Mouse (Mus musculus): ENCODE measurements around the gene Zfp658. TPM values are rescaled to one million over a fixed set of nuclear protein-coding genes. Genes with fewer than 3 reads are reported as not detected.

The Zfp658 gene
- polyA plus RNA-seq, 1 experiment from 2014 or later = 6.1 TPM

- Histone ChIP-seq H3K27ac (no peak overlapping the region), H3K4me1 (replicated peaks) (peaks cover 9% of the 10 kb centered on the region), H3K4me3 (peak overlapping the region; percentile 64), H3K27me3 (ENCODE audit: insufficient read depth, poor library complexity, severe bottlenecking) (no peaks in the 10 kb centered on the region), H3K36me3 (no peaks in the 10 kb centered on the region), H3K9me3 (no peaks in the 10 kb centered on the region)
- WGBS = 46% methylated on average over 5 of the region's 5 CpGs
- no peak for DNase-seq (ENCODE audit: low spot score)
Measured at GRCm38 (mm10) chr7:43607743-43608287, 45.8 kb downstream of the Zfp658 start.

GRCm38 (mm10) chr7:43608316-43608824, 46.3 kb downstream of the Zfp658 start:
- H3K4me3 ChIP-seq = no peak overlapping the region
- H3K27me3 ChIP-seq (ENCODE audit: insufficient read depth, poor library complexity, severe bottlenecking) = no peaks in the 10 kb centered on the region
- 81% methylated on average over 7 of the region's 7 CpGs for WGBS
- no peak overlapping the region for H3K27ac ChIP-seq
- no peaks in the 10 kb centered on the region for H3K36me3 ChIP-seq
- peaks cover 9% of the 10 kb centered on the region for H3K4me1 ChIP-seq (replicated peaks)
- no peaks in the 10 kb centered on the region for H3K9me3 ChIP-seq
- no peak for DNase-seq (ENCODE audit: low spot score)

GRCm38 (mm10) chr7:43613816-43614551, 51.9 kb downstream of the Zfp658 start:
- Histone ChIP-seq H3K4me3 (no peak overlapping the region), H3K36me3 (no peaks in the 10 kb centered on the region), H3K9me3 (no peaks in the 10 kb centered on the region), H3K27ac (no peak overlapping the region), H3K27me3 (ENCODE audit: insufficient read depth, poor library complexity, severe bottlenecking) (no peaks in the 10 kb centered on the region), H3K4me1 (replicated peaks) (no peaks in the 10 kb centered on the region)
- no peak for DNase-seq (ENCODE audit: low spot score)
- WGBS = 88% methylated on average over 14 of the region's 14 CpGs

GRCm38 (mm10) chr7:43622927-43623326, 60.9 kb downstream of the Zfp658 start:
- DNase-seq (ENCODE audit: low spot score) = no peak
- no peaks in the 10 kb centered on the region for H3K9me3 ChIP-seq
- 80% methylated on average over 7 of the region's 7 CpGs for WGBS
- H3K36me3 ChIP-seq = no peaks in the 10 kb centered on the region
- no peak overlapping the region for H3K4me3 ChIP-seq
- H3K4me1 ChIP-seq (replicated peaks) = peaks cover 8% of the 10 kb centered on the region
- H3K27ac ChIP-seq = no peak overlapping the region
- no peaks in the 10 kb centered on the region for H3K27me3 ChIP-seq (ENCODE audit: insufficient read depth, poor library complexity, severe bottlenecking)

GRCm38 (mm10) chr7:43623819-43624218, 61.8 kb downstream of the Zfp658 start:
- 18% methylated on average over 10 of the region's 10 CpGs for WGBS
- H3K36me3 ChIP-seq = no peaks in the 10 kb centered on the region
- H3K4me3 ChIP-seq = no peak overlapping the region

More at GRCm38 (mm10) chr7:43623819-43624218, 61.8 kb downstream of the Zfp658 start:
- DNase-seq (ENCODE audit: low spot score) = peak; percentile 19
- no peaks in the 10 kb centered on the region for H3K9me3 ChIP-seq
- peaks cover 8% of the 10 kb centered on the region for H3K4me1 ChIP-seq (replicated peaks)
- no peak overlapping the region for H3K27ac ChIP-seq
- no peaks in the 10 kb centered on the region for H3K27me3 ChIP-seq (ENCODE audit: insufficient read depth, poor library complexity, severe bottlenecking)

Other genes starting within 250 kb of the Zfp658 start
- 7.8 and 9.8 TPM in 2 replicates for gene Zfp715, start 249.0 kb upstream of the Zfp658 start, polyA plus RNA-seq (2016; fragmentation: Nextera tagmentation; extraction: Ambion mirVana)
- gene Siglecf, start 210.9 kb upstream of the Zfp658 start, polyA plus RNA-seq (2016; fragmentation: Nextera tagmentation; extraction: Ambion mirVana) = 0.27 and 0.30 TPM in 2 replicates
- 0.14 and 0.17 TPM in 2 replicates for gene Siglecg, start 154.1 kb upstream of the Zfp658 start, polyA plus RNA-seq (2016; fragmentation: Nextera tagmentation; extraction: Ambion mirVana)
- gene Lim2, start 134.6 kb upstream of the Zfp658 start, polyA plus RNA-seq (2016; fragmentation: Nextera tagmentation; extraction: Ambion mirVana) = not detected in 2 replicates
- not detected in 2 replicates for gene Nkg7, start 125.2 kb upstream of the Zfp658 start, polyA plus RNA-seq (2016; fragmentation: Nextera tagmentation; extraction: Ambion mirVana)
- gene Cldnd2, start 121.5 kb upstream of the Zfp658 start, polyA plus RNA-seq (2016; fragmentation: Nextera tagmentation; extraction: Ambion mirVana) = not detected in 2 replicates
- 226 and 249 TPM in 2 replicates for gene Etfb, start 118.2 kb upstream of the Zfp658 start, polyA plus RNA-seq (2016; fragmentation: Nextera tagmentation; extraction: Ambion mirVana)
- gene Gm45233, start 118.1 kb upstream of the Zfp658 start, polyA plus RNA-seq (2016; fragmentation: Nextera tagmentation; extraction: Ambion mirVana) = 0.47 and 0.51 TPM in 2 replicates
- 1.5 and 3.8 TPM in 2 replicates for gene Vsig10l, start 99.1 kb upstream of the Zfp658 start, polyA plus RNA-seq (2016; fragmentation: Nextera tagmentation; extraction: Ambion mirVana)
- 0.80 and 2.2 TPM in 2 replicates for gene Iglon5, start 72.2 kb upstream of the Zfp658 start, polyA plus RNA-seq (2016; fragmentation: Nextera tagmentation; extraction: Ambion mirVana)
- gene 4931406B18Rik, start 56.3 kb upstream of the Zfp658 start, polyA plus RNA-seq (2016; fragmentation: Nextera tagmentation; extraction: Ambion mirVana) = not detected in 2 replicates
- 0.61 and 1.2 TPM in 2 replicates for gene Cd33, start 17.8 kb upstream of the Zfp658 start, polyA plus RNA-seq (2016; fragmentation: Nextera tagmentation; extraction: Ambion mirVana)
- 12.7 and 15.7 TPM in 2 replicates for gene Zfp719, start 17.4 kb downstream of the Zfp658 start, polyA plus RNA-seq (2016; fragmentation: Nextera tagmentation; extraction: Ambion mirVana)
- 0.76 and 1.1 TPM in 2 replicates for gene Zfp819, start 44.9 kb downstream of the Zfp658 start, polyA plus RNA-seq (2016; fragmentation: Nextera tagmentation; extraction: Ambion mirVana)
- gene Ceacam18, start 72.5 kb downstream of the Zfp658 start, polyA plus RNA-seq (2016; fragmentation: Nextera tagmentation; extraction: Ambion mirVana) = not detected in 2 replicates
- 0.36 and 0.52 TPM in 2 replicates for gene Siglece, start 97.9 kb downstream of the Zfp658 start, polyA plus RNA-seq (2016; fragmentation: Nextera tagmentation; extraction: Ambion mirVana)
- 17.5 and 19.1 TPM in 2 replicates for gene Ctu1, start 109.8 kb downstream of the Zfp658 start, polyA plus RNA-seq (2016; fragmentation: Nextera tagmentation; extraction: Ambion mirVana)
- not detected in 2 replicates for gene Klk14, start 128.2 kb downstream of the Zfp658 start, polyA plus RNA-seq (2016; fragmentation: Nextera tagmentation; extraction: Ambion mirVana)
- gene Klk13, start 150.3 kb downstream of the Zfp658 start, polyA plus RNA-seq (2016; fragmentation: Nextera tagmentation; extraction: Ambion mirVana) = 0.24 and 0.31 TPM in 2 replicates
- gene Klk12, start 206.6 kb downstream of the Zfp658 start, polyA plus RNA-seq (2016; fragmentation: Nextera tagmentation; extraction: Ambion mirVana) = not detected in 2 replicates
- not detected in 2 replicates for gene Klk11, start 212.3 kb downstream of the Zfp658 start, polyA plus RNA-seq (2016; fragmentation: Nextera tagmentation; extraction: Ambion mirVana)
- 0.55 and 0.77 TPM in 2 replicates for gene Klk10, start 218.8 kb downstream of the Zfp658 start, polyA plus RNA-seq (2016; fragmentation: Nextera tagmentation; extraction: Ambion mirVana)
- gene Klk9, start 229.6 kb downstream of the Zfp658 start, polyA plus RNA-seq (2016; fragmentation: Nextera tagmentation; extraction: Ambion mirVana) = 0.13 TPM in 1 of 2 replicates, not detected in the other
- gene Klk8, start 235.3 kb downstream of the Zfp658 start, polyA plus RNA-seq (2016; fragmentation: Nextera tagmentation; extraction: Ambion mirVana) = 12.1 and 13.2 TPM in 2 replicates
- gene Klk7, start 249.0 kb downstream of the Zfp658 start, polyA plus RNA-seq (2016; fragmentation: Nextera tagmentation; extraction: Ambion mirVana) = 0.11 TPM in 1 of 2 replicates, not detected in the other

Measured in hindbrain, embryonic 10.5 days (tissue).